Mouse (Mus musculus) lung, embryonic 14.5 days (tissue): Measurements from ENCODE around the gene Gucy1b1. TPM values are rescaled to one million over a fixed set of nuclear protein-coding genes. Genes with fewer than 3 reads are reported as not detected.
A peak's percentile ranks its signal among the peaks of the same experiment; 100 is the strongest.

ENCODE experiments used
- ATAC-seq: fragments of 200-750 bp; cut with Nextera tagmentation; 2 replicates; pipeline ENCODE4 v1.8.0; 2017; ENCODE audit warnings: mild to moderate bottlenecking, moderate TSS enrichment, moderate library complexity; ENCODE audit not compliant: insufficient read depth
- DNase-seq: peaks from one replicate; pipeline ENCODE4 v3.0.0-alpha.2; 2015
- H3K27ac ChIP-seq: fragments of 300-500 bp; sonication (generic); 2 replicates; pipeline ENCODE4 v1.5.1; 2014; ENCODE audit warnings: low read depth, mild to moderate bottlenecking, moderate library complexity
- H3K27me3 ChIP-seq: fragments of 300-500 bp; sonication (generic); 2 replicates; pipeline ENCODE4 v1.6.1; 2014; ENCODE audit warnings: low read length, control low read depth; ENCODE audit not compliant: insufficient read depth
- H3K36me3 ChIP-seq: fragments of 300-500 bp; sonication (generic); 2 replicates; pipeline ENCODE4 v1.6.1; 2014; ENCODE audit warnings: control low read depth; ENCODE audit not compliant: insufficient read depth
- H3K4me1 ChIP-seq: fragments of 300-500 bp; sonication (generic); 2 replicates; pipeline ENCODE4 v1.6.1; 2014; ENCODE audit warnings: antibody characterized with exemption, control low read depth; ENCODE audit not compliant: insufficient read depth
- H3K4me2 ChIP-seq: fragments of 300-500 bp; sonication (generic); 2 replicates; pipeline ENCODE4 v1.6.1; 2014; ENCODE audit warnings: mild to moderate bottlenecking
- H3K4me3 ChIP-seq: fragments of 300-500 bp; sonication (generic); 2 replicates; pipeline ENCODE4 v1.5.1; 2014; ENCODE audit warnings: low read depth, low read length
- H3K9ac ChIP-seq: fragments of 300-500 bp; sonication (generic); 2 replicates; pipeline ENCODE4 v1.6.1; 2014
- H3K9me3 ChIP-seq: fragments of 300-500 bp; sonication (generic); 2 replicates; pipeline ENCODE4 v1.6.1; 2016; ENCODE audit warnings: low read depth, low read length, control low read depth
- CTCF ChIP-seq: IDR thresholded peaks from 2 replicates; pipeline ENCODE4 v1.5.1; 2016; ENCODE audit warnings: antibody characterized with exemption, low read depth
- WGBS: fragments of 180-500 bp; shearing (Covaris S2); extraction: QIAGEN DNeasy Blood & Tissue Kit; methylation state at CpG from one replicate; pipeline ENCODE4 v1.1.7; 2014; 5-methylcytosine and 5-hydroxymethylcytosine counted together
- polyA plus RNA-seq: library from polyadenylated mRNA; unstranded; fragments of >200 nt; fragmentation: Nextera tagmentation; extraction: Ambion mirVana; gene quantifications from 2 replicates; pipeline ENCODE4 v1.2.1, GENCODE M21; 2014

Gene Gucy1b1
- polyA plus RNA-seq, 1 experiment from 2014 or later: 73.5 TPM

DNA sequence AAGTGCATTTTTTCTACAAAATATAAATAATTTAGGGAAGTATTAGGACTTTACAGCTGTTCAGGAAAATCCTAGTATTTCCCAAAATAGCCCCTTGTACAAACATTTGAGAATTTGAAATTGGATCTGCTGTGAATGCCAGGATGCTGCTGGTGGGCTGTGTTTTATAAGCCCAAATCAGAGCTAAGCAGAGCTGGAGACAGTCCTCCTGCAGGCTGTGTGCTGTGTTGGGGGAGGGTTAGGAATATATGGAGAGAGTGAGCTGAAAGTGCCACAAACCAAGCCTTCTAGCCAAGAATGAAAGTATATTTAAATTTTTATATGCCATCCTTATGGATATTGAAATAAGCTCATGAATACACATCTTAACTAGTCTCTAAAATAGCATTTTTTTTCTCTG is 23.0 kb downstream of the Gucy1b1 start:
- TF ChIP-seq CTCF: no peak
- H3K27ac ChIP-seq: peak overlapping the region; percentile 73
- DNase-seq: peak; percentile 71

DNA sequence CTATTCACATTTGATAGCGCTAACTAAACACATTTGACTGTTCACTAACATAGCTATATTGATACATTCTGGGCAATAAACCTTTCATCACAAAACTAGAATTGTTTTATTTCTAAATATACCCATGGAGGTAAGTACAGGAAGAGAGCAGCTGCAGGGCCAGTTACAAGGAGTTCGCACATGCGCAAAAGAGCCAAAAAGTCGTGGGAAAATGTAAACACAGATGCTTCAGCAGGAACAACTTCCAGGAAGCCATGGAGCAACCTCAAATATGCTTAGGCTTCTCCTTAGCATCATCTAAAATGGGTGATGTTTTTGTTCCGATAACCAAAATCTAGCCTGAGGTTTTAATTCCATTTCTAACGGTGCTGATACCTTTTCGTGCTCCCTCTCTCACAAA is 25.8 kb downstream of the Gucy1b1 start:
- WGBS: 34% methylated on average over 7 of the region's 7 CpGs
- Histone ChIP-seq H3K4me2 (0 out of 2 replicates have a peak overlapping the region, but pooled peaks have one; percentile 21), H3K4me3 (no peak overlapping the region), H3K27me3 (no peaks in the 10 kb centered on the region), H3K4me1 (peaks cover 32% of the 10 kb centered on the region), H3K9ac (no peak overlapping the region), H3K9me3 (no peaks in the 10 kb centered on the region), H3K36me3 (peaks cover 34% of the 10 kb centered on the region), H3K27ac (peak overlapping the region; percentile 80)
- peak; percentile 81 for DNase-seq
- ATAC-seq: no peak
- TF ChIP-seq CTCF: no peak

More for the DNA sequence above, 23.0 kb downstream of the Gucy1b1 start:
- Histone ChIP-seq H3K4me3 (no peak overlapping the region), H3K9ac (no peak overlapping the region), H3K27me3 (no peaks in the 10 kb centered on the region), H3K36me3 (peaks cover 13% of the 10 kb centered on the region; the same call in 1 of the 2 replicates), H3K4me1 (peaks cover 37% of the 10 kb centered on the region), H3K4me2 (no peak overlapping the region), H3K9me3 (no peaks in the 10 kb centered on the region)
- peak; percentile 64; the same call in 1 of the 2 replicates for ATAC-seq

DNA sequence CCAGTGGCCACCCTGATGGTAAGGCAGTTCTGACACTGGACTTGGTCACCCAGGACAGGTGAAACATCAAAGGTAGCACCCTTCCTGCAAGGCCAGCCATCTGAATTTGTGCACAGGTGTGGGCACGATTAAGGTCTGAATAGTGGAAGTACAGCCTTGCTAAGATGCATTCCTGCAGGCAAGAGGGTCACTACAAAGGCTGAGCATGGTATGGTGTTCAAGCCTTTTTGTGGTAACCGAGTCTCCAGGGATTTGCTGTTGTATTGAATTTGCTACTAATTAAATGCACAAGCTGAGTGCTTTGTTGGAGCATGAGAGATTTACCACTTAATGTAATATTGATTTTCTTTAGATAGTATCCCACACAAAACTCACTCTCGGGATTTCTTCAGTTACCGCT is 26.4 kb downstream of the Gucy1b1 start:
- no peak for DNase-seq
- Histone ChIP-seq H3K9ac (no peak overlapping the region), H3K27me3 (no peaks in the 10 kb centered on the region), H3K9me3 (no peaks in the 10 kb centered on the region), H3K4me1 (peaks cover 32% of the 10 kb centered on the region), H3K27ac (no peak overlapping the region), H3K4me3 (no peak overlapping the region), H3K4me2 (no peak overlapping the region), H3K36me3 (peaks cover 36% of the 10 kb centered on the region)
- no peak for ATAC-seq
- WGBS: 72% methylated on average over 4 of the region's 4 CpGs
- no peak for TF ChIP-seq CTCF

DNA sequence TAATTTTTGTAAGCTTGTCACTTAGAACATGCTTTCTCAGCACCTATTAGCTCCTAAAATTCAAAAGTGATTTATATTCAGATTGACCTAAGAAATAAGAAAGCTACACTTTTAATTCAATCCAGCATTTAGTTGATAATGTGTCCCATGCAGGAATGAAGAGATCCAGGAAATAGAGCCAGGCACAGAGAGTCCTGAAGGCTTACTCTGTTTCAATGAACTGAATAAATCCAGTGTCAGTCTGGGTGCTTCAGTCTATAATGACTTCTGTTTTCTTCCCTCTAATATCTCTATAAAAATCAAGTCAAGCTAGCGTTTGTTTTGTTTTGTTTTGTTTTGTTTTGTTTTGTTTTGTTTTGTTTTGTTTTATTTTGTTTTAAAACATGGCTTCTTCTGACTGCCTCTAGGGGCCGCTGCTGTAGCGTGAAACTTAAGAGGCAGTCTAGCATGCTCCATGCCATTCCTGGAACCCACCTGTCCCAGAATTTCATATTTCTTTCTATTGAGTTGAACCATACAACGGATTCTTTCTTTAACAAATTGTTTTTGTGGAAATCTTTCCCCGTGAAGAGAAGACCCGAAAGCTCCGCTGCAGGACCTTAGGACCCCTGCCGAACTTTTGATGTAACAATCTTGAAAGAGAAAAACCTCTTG is 27.3 kb downstream of the Gucy1b1 start:
- Histone ChIP-seq H3K27ac (no peak overlapping the region), H3K4me2 (no peak overlapping the region), H3K4me1 (peaks cover 32% of the 10 kb centered on the region), H3K9me3 (no peaks in the 10 kb centered on the region), H3K27me3 (no peaks in the 10 kb centered on the region), H3K36me3 (peaks cover 35% of the 10 kb centered on the region), H3K9ac (no peak overlapping the region), H3K4me3 (no peak overlapping the region)
- DNase-seq (peak; percentile 83), ATAC-seq (no peak)
- 34% methylated on average over 8 of the region's 8 CpGs for WGBS
- TF ChIP-seq CTCF: peak; percentile 78

DNA sequence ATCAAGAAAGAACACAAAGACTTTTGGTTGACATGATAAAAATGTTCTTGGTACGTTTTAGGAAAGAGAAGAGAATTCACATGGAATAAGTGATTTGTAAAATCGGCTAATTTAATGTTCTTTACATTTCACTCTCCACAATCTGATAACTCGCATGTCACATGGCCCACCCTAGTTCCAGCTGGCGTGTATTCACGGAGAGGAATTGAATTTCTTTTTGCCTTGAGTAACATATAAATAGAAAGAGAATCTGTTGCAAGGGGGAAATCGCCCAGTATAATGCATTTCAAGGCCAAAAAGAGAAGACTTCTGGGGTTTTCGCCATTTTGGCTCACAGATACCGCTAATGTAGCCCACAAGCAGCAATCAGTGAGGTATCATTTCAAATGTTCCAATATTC is 28.4 kb downstream of the Gucy1b1 start:
- Histone ChIP-seq H3K4me2 (no peak overlapping the region), H3K4me1 (peaks cover 26% of the 10 kb centered on the region), H3K4me3 (no peak overlapping the region), H3K27me3 (no peaks in the 10 kb centered on the region), H3K27ac (0 out of 2 replicates have a peak overlapping the region, but pooled peaks have one; percentile 6), H3K9me3 (no peaks in the 10 kb centered on the region), H3K36me3 (peaks cover 37% of the 10 kb centered on the region), H3K9ac (no peak overlapping the region)
- ATAC-seq: no peak
- 71% methylated on average over 8 of the region's 8 CpGs for WGBS
- no peak for TF ChIP-seq CTCF
- no peak for DNase-seq

DNA sequence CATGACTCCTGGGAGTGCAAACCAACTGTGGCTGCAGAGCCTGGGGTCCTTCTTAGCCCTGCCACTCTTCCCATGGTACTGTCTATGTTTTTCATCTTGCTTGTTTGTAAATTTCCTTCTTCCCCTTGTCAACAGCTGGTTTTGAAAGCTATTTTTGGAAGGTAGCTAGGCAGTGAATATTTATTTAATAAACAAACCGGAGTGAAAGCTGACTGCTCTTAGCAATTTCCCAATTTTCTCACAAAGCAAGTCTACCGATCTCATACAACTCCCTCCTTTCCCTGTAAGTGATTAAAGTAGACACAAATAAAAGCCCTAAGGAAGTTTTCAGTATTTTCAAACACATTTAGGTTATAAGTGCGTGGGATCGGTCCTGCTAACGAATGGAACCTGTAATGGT is 29.6 kb downstream of the Gucy1b1 start:
- Histone ChIP-seq H3K36me3 (peaks cover 37% of the 10 kb centered on the region), H3K9me3 (no peaks in the 10 kb centered on the region), H3K4me1 (peaks cover 24% of the 10 kb centered on the region), H3K4me2 (no peak overlapping the region), H3K27me3 (no peaks in the 10 kb centered on the region), H3K4me3 (no peak overlapping the region), H3K27ac (peak overlapping the region; percentile 55), H3K9ac (no peak overlapping the region)
- 51% methylated on average over 5 of the region's 5 CpGs for WGBS
- TF ChIP-seq CTCF: no peak
- ATAC-seq: 0 out of 2 replicates have a peak, but pooled peaks have one; percentile 42
- peak; percentile 65 for DNase-seq

DNA sequence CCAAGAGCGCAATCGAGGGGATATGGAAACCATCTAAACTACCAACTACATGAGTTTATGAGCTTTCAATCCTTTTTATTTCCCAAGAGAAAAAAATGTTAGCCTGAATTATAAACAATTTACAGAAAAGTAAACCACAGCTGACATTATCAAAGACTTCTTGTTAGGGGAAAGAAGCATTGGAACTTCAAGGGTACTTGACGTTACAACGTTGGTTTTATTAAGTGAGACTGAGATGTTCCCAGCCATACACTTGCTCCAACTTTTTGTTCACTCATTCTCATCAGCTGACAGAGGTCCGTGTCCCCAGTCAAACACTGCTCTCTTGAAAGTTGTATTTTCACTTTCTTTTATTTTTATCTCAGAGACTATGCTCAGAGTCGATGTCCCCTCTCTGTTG is 30.8 kb downstream of the Gucy1b1 start:
- Histone ChIP-seq H3K27ac (peak overlapping the region; percentile 55), H3K4me3 (no peak overlapping the region), H3K27me3 (no peaks in the 10 kb centered on the region), H3K4me2 (0 out of 2 replicates have a peak overlapping the region, but pooled peaks have one; percentile 18), H3K9me3 (no peaks in the 10 kb centered on the region), H3K9ac (no peak overlapping the region), H3K36me3 (peaks cover 48% of the 10 kb centered on the region), H3K4me1 (peaks cover 13% of the 10 kb centered on the region)
- ATAC-seq: peak; percentile 68
- WGBS: 28% methylated on average over 6 of the region's 6 CpGs
- peak; percentile 81 for DNase-seq
- TF ChIP-seq CTCF: no peak
